Mouse (Mus musculus) forebrain, embryonic 14.5 days (tissue): ENCODE measurements around the gene Dnajc24. TPM values are rescaled to one million over a fixed set of nuclear protein-coding genes. Genes with fewer than 3 reads are reported as not detected.

Experiments
- ATAC-seq: fragments of 200-750 bp; cut with Nextera tagmentation; 2 replicates; pipeline ENCODE4 v1.8.0; 2017; ENCODE audit warnings: mild to moderate bottlenecking, moderate library complexity
- DNase-seq: peaks from one replicate; pipeline ENCODE4 v3.0.0-alpha.2; 2015; ENCODE audit warnings: low spot score
- H3K27ac ChIP-seq: fragments of 300-500 bp; sonication (generic); 2 replicates; pipeline ENCODE4 v1.5.1; 2014; ENCODE audit warnings: low read depth, mild to moderate bottlenecking, control low read depth, low read length, moderate library complexity
- H3K27me3 ChIP-seq: fragments of 300-500 bp; sonication (generic); replicated peaks from 2 replicates; pipeline ENCODE4 v1.6.1; 2014; ENCODE audit warnings: low read length, control low read depth, mixed read lengths; ENCODE audit not compliant: control insufficient read depth, insufficient read depth
- H3K36me3 ChIP-seq: fragments of 300-500 bp; sonication (generic); 2 replicates; pipeline ENCODE4 v1.6.1; 2014; ENCODE audit warnings: low read length, control low read depth; ENCODE audit not compliant: control insufficient read depth, insufficient read depth
- H3K4me1 ChIP-seq: fragments of 300-500 bp; sonication (generic); 2 replicates; pipeline ENCODE4 v1.6.1; 2014; ENCODE audit warnings: antibody characterized with exemption, low read length, control low read depth; ENCODE audit not compliant: control insufficient read depth, insufficient read depth
- H3K4me2 ChIP-seq: fragments of 300-500 bp; sonication (generic); 2 replicates; pipeline ENCODE4 v1.6.1; 2014; ENCODE audit warnings: mild to moderate bottlenecking, control low read depth, low read length
- H3K4me3 ChIP-seq: fragments of 300-500 bp; sonication (generic); 2 replicates; pipeline ENCODE4 v1.5.1; 2014; ENCODE audit warnings: low read depth, low read length, control low read depth
- H3K9ac ChIP-seq: fragments of 300-500 bp; sonication (generic); 2 replicates; pipeline ENCODE4 v1.6.1; 2014; ENCODE audit warnings: mild to moderate bottlenecking, low read length, control low read depth, moderate library complexity
- H3K9me3 ChIP-seq: fragments of 300-500 bp; sonication (generic); replicated peaks from 2 replicates; pipeline ENCODE4 v1.6.1; 2016; ENCODE audit warnings: low read length, control low read depth, mixed read lengths; ENCODE audit not compliant: control insufficient read depth
- WGBS: fragments of 180-500 bp; shearing (Covaris S2); extraction: QIAGEN DNeasy Blood & Tissue Kit; methylation state at CpG from one replicate; pipeline ENCODE4 v1.1.7; 2014; 5-methylcytosine and 5-hydroxymethylcytosine counted together
- polyA plus RNA-seq: library from polyadenylated mRNA; unstranded; fragments of >200 nt; fragmentation: Nextera tagmentation; extraction: Ambion mirVana; gene quantifications from 2 replicates; pipeline ENCODE4 v1.2.1, GENCODE M21; 2014

Dnajc24 gene
- polyA plus RNA-seq, result 35.2 and 37.0 TPM in 2 replicates

GRCm38 (mm10) chr2:106002835-106003739 is at the start of gene Dnajc24:
Gene Dnajc24, minus strand, starts transcription at chr2:106003549.
- Histone ChIP-seq H3K27ac (no peak within 1 kb of the TSS), H3K4me1 (no peaks in the 10 kb centered on the region), H3K36me3 (0 out of 2 replicates have a peak, but pooled peaks cover 2% of the 10 kb centered on the region), H3K27me3 (no peaks in the 10 kb centered on the region), H3K4me3 (peak within 1 kb of the TSS; percentile 81), H3K9me3 (no peaks in the 10 kb centered on the region), H3K9ac (peak within 1 kb of the TSS; percentile 87), H3K4me2 (peak within 1 kb of the TSS; percentile 41)
- DNase-seq, result peak; percentile 96
- peak; percentile 99 for ATAC-seq
- 2% methylated on average over 44 of the region's 44 CpGs for WGBS

- ATAC-seq (no peak), DNase-seq (no peak)
- Histone ChIP-seq H3K4me1 (no peaks in the 10 kb centered on the region; the same call in 1 of the 2 replicates), H3K27me3 (no peaks in the 10 kb centered on the region), H3K4me3 (no peak overlapping the region), H3K4me2 (no peak overlapping the region), H3K36me3 (no peaks in the 10 kb centered on the region), H3K9me3 (no peaks in the 10 kb centered on the region), H3K9ac (no peak overlapping the region), H3K27ac (no peak overlapping the region)
- WGBS, result 81% methylated on average over 4 of the region's 4 CpGs
Observed at GRCm38 (mm10) chr2:106046686-106047085, 43.3 kb upstream of the Dnajc24 start.

GRCm38 (mm10) chr2:106042495-106042894 is 39.1 kb upstream of the Dnajc24 start:
- H3K4me1 ChIP-seq, result no peaks in the 10 kb centered on the region; the same call in 1 of the 2 replicates
- H3K9me3 ChIP-seq, result no peaks in the 10 kb centered on the region
- no peak overlapping the region for H3K4me2 ChIP-seq
- H3K9ac ChIP-seq, result no peak overlapping the region
- no peak for ATAC-seq
- H3K27ac ChIP-seq, result no peak overlapping the region
- no peaks in the 10 kb centered on the region for H3K27me3 ChIP-seq
- DNase-seq, result no peak
- no peak overlapping the region for H3K4me3 ChIP-seq
- no peaks in the 10 kb centered on the region for H3K36me3 ChIP-seq
- WGBS, result 50% methylated on average over 7 of the region's 7 CpGs

GRCm38 (mm10) chr2:106041961-106042360 is 38.6 kb upstream of the Dnajc24 start:
- WGBS, result 56% methylated on average over 5 of the region's 5 CpGs
- Histone ChIP-seq H3K9me3 (no peaks in the 10 kb centered on the region), H3K9ac (no peak overlapping the region), H3K27me3 (no peaks in the 10 kb centered on the region), H3K4me2 (no peak overlapping the region), H3K4me1 (no peaks in the 10 kb centered on the region; the same call in 1 of the 2 replicates), H3K36me3 (no peaks in the 10 kb centered on the region), H3K4me3 (no peak overlapping the region), H3K27ac (no peak overlapping the region)
- ATAC-seq, result no peak
- DNase-seq, result peak; percentile 54

- Histone ChIP-seq H3K9ac (no peak overlapping the region), H3K27ac (no peak overlapping the region), H3K27me3 (no peaks in the 10 kb centered on the region), H3K4me1 (no peaks in the 10 kb centered on the region; the same call in 1 of the 2 replicates), H3K9me3 (no peaks in the 10 kb centered on the region), H3K4me3 (no peak overlapping the region), H3K4me2 (no peak overlapping the region), H3K36me3 (no peaks in the 10 kb centered on the region)
- ATAC-seq (no peak), DNase-seq (no peak)
- WGBS, result 53% methylated on average over 4 of the region's 4 CpGs
Observed at GRCm38 (mm10) chr2:106038286-106038685, 34.9 kb upstream of the Dnajc24 start.

GRCm38 (mm10) chr2:106024895-106025294 is 21.5 kb upstream of the Dnajc24 start:
- no peaks in the 10 kb centered on the region for H3K4me1 ChIP-seq
- H3K27ac ChIP-seq, result no peak overlapping the region
- H3K27me3 ChIP-seq, result no peaks in the 10 kb centered on the region
- no peak for DNase-seq
- no peaks in the 10 kb centered on the region for H3K9me3 ChIP-seq
- 82% methylated on average over 3 of the region's 3 CpGs for WGBS
- H3K4me3 ChIP-seq, result no peak overlapping the region
- H3K4me2 ChIP-seq, result no peak overlapping the region
- no peak for ATAC-seq
- H3K36me3 ChIP-seq, result no peaks in the 10 kb centered on the region
- no peak overlapping the region for H3K9ac ChIP-seq

GRCm38 (mm10) chr2:106008415-106008814 is 5.1 kb upstream of the Dnajc24 start:
- Histone ChIP-seq H3K27me3 (no peaks in the 10 kb centered on the region), H3K4me2 (no peak overlapping the region), H3K4me1 (no peaks in the 10 kb centered on the region), H3K9me3 (no peaks in the 10 kb centered on the region), H3K9ac (no peak overlapping the region), H3K27ac (no peak overlapping the region), H3K4me3 (no peak overlapping the region), H3K36me3 (no peaks in the 10 kb centered on the region)
- DNase-seq (no peak), ATAC-seq (no peak)
- 87% methylated on average over 2 of the region's 2 CpGs for WGBS

- 23% methylated on average over 2 of the region's 2 CpGs for WGBS
- Histone ChIP-seq H3K4me2 (no peak overlapping the region), H3K9ac (no peak overlapping the region)
Observed at GRCm38 (mm10) chr2:105987999-105988398, 15.3 kb downstream of the Dnajc24 start.

GRCm38 (mm10) chr2:105987131-105987530 is 16.2 kb downstream of the Dnajc24 start:
- 25% methylated on average over 1 of the region's 1 CpGs for WGBS
- no peaks in the 10 kb centered on the region for H3K36me3 ChIP-seq
- DNase-seq, result no peak
- no peak for ATAC-seq
- H3K4me2 ChIP-seq, result no peak overlapping the region
- no peaks in the 10 kb centered on the region for H3K27me3 ChIP-seq
- no peak overlapping the region for H3K4me3 ChIP-seq
- H3K9me3 ChIP-seq, result no peaks in the 10 kb centered on the region
- H3K27ac ChIP-seq, result no peak overlapping the region
- no peak overlapping the region for H3K9ac ChIP-seq
- no peaks in the 10 kb centered on the region for H3K4me1 ChIP-seq

More at GRCm38 (mm10) chr2:105987999-105988398, 15.3 kb downstream of the Dnajc24 start:
- ATAC-seq (no peak), DNase-seq (peak; percentile 10)
- Histone ChIP-seq H3K27me3 (no peaks in the 10 kb centered on the region), H3K27ac (no peak overlapping the region), H3K9me3 (no peaks in the 10 kb centered on the region), H3K4me3 (no peak overlapping the region), H3K36me3 (no peaks in the 10 kb centered on the region), H3K4me1 (no peaks in the 10 kb centered on the region)
